Mouse (Mus musculus) lung, adult 2 months (tissue): ENCODE results near the gene Mrpl35. TPM values are rescaled to one million over a fixed set of nuclear protein-coding genes. Genes with fewer than 3 reads are reported as not detected.

Source experiments
- DNase-seq: peaks from one replicate; pipeline ENCODE4 v3.0.0; 2022
- H3K4me1 ChIP-seq: fragments of 200-500 bp; 2 replicates; pipeline ENCODE4 v1.6.1; 2011; ENCODE audit warnings: low read length; ENCODE audit not compliant: control insufficient read depth, insufficient read depth
- H3K4me3 ChIP-seq: fragments of 200-500 bp; replicated peaks from 2 replicates; pipeline ENCODE3; 2011; ENCODE audit warnings: low read depth, mild to moderate bottlenecking, control low read depth, low read length; ENCODE audit errors: extremely low read depth
- CTCF ChIP-seq: fragments of 200-500 bp; IDR thresholded peaks from 2 replicates; pipeline ENCODE4 v1.5.1; 2011; ENCODE audit warnings: mild to moderate bottlenecking, low read length, control low read depth; ENCODE audit not compliant: insufficient read depth
- POLR2A ChIP-seq: fragments of 200-500 bp; IDR thresholded peaks from 2 replicates; pipeline ENCODE4 v1.6.1; 2011; ENCODE audit warnings: low read depth, mild to moderate bottlenecking, control low read depth, low read length, borderline replicate concordance; ENCODE audit errors: extremely low read depth
- WGBS: fragments of 180-500 bp; shearing (Covaris S2); methylation state at CpG from one replicate; pipeline ENCODE4 v1.1.7; 2018; 5-methylcytosine and 5-hydroxymethylcytosine counted together
- polyA plus RNA-seq: library from polyadenylated mRNA; depleted of rRNA; stranded (reverse); fragments of >200 nt; gene quantifications from 2 replicates; pipeline ENCODE4 v1.2.3, GENCODE M21; 2012; rRNA removed

Gene Mrpl35
- polyA plus RNA-seq, 1 experiment: 6.2 TPM

DNA sequence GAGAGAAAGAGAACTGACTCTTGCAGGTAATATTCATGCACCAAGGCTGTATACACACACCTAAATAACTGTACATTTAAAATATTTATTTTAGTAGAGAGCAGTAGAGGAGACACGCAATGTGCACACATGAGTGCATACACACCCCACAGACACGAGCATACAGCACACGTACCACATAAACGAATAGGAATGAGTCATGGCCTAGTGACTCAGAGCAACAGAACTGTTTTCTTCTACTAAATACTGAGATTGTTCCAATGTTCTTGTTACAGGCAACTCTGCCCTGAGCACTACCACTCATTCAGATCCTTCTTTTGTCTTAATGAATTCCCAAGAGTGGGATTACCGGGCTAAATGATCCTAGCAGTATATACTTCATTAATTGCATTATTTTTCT is 48.8 kb downstream of the Mrpl35 start:
- Histone ChIP-seq H3K4me1 (no peaks in the 10 kb centered on the region), H3K4me3 (no peak overlapping the region)
- no peak for DNase-seq
- 81% methylated on average over 5 of the region's 5 CpGs for WGBS
- no peak for TF ChIP-seq CTCF
- no peak for TF ChIP-seq POLR2A

- 59% methylated on average over 7 of the region's 7 CpGs for WGBS
- Histone ChIP-seq H3K4me1 (no peaks in the 10 kb centered on the region), H3K4me3 (no peak overlapping the region)
- DNase-seq: peak; percentile 10
- TF ChIP-seq POLR2A: no peak
- TF ChIP-seq CTCF: no peak
Observed at GRCm38 (mm10) chr6:71772636-71773208, 54.0 kb downstream of the Mrpl35 start.

GRCm38 (mm10) chr6:71772156-71772555 is 54.6 kb downstream of the Mrpl35 start:
- Histone ChIP-seq H3K4me1 (no peaks in the 10 kb centered on the region), H3K4me3 (no peak overlapping the region)
- no peak for DNase-seq
- no peak for TF ChIP-seq CTCF
- no peak for TF ChIP-seq POLR2A
- 76% methylated on average over 6 of the region's 6 CpGs for WGBS

DNA sequence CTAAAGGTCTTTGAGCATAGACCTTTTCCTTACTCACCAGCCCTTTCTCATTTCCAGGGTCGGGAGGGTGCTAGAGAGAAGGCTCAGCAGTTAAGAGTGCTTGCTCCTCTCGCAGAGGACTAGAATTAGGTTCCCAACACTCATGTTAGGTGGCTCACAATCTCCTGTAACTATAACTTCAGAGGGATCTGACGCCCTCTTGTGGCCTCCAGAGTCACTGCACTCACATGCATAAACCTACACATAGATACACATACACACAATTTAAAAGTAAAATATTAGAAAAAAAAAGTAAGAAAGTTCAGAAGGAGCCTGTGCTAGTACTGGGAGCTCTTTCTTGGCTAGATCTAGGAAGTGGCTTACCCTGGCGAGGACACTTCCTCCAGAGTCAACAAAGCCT is 55.5 kb downstream of the Mrpl35 start:
- Histone ChIP-seq H3K4me3 (no peak overlapping the region), H3K4me1 (no peaks in the 10 kb centered on the region)
- TF ChIP-seq CTCF: no peak
- TF ChIP-seq POLR2A: no peak
- no peak for DNase-seq
- WGBS: 92% methylated on average over 4 of the region's 4 CpGs

DNA sequence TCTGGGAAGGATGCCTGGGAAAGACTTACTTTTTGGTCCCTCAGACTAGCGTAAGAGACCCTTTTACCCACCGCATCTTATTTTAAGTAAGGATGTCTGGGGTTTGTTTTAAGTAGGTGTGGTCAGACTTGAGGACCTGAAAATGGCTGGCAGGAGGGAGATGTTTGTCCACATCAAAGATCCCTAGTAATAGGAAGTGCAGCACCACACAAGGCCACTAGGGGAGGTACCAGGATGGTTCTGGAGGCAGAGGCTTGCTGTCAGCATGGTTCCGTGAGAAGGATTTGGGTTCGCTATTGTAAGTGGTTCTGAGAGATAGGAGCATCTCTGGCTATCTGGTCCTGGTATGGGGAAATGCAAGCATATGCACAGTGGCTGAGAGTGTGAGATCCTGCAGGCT is 55.9 kb downstream of the Mrpl35 start:
- DNase-seq: no peak
- TF ChIP-seq POLR2A (no peak), CTCF (no peak)
- 94% methylated on average over 4 of the region's 4 CpGs for WGBS
- H3K4me1 ChIP-seq: no peaks in the 10 kb centered on the region
- no peak overlapping the region for H3K4me3 ChIP-seq

- 76% methylated on average over 12 of the region's 12 CpGs for WGBS
- no peaks in the 10 kb centered on the region for H3K4me1 ChIP-seq
- DNase-seq: no peak
- H3K4me3 ChIP-seq: no peak overlapping the region
- TF ChIP-seq CTCF (no peak), POLR2A (no peak)
Observed at GRCm38 (mm10) chr6:71769901-71770690, 56.7 kb downstream of the Mrpl35 start.

- 39% methylated on average over 4 of the region's 4 CpGs for WGBS
- TF ChIP-seq CTCF (no peak), POLR2A (no peak)
- Histone ChIP-seq H3K4me3 (no peak overlapping the region), H3K4me1 (no peaks in the 10 kb centered on the region)
- DNase-seq: no peak
Observed at GRCm38 (mm10) chr6:71767761-71768160, 59.0 kb downstream of the Mrpl35 start.

Other genes with a start within 250 kb of the Mrpl35 start
- gene Kdm3a, start 194.0 kb downstream of the Mrpl35 start, polyA plus RNA-seq: 11.3 and 16.5 TPM in 2 replicates
- gene Reep1, start 119.4 kb downstream of the Mrpl35 start, polyA plus RNA-seq: 5.3 and 6.7 TPM in 2 replicates
- gene Immt, start 4.4 kb upstream of the Mrpl35 start, polyA plus RNA-seq: 26.4 and 33.5 TPM in 2 replicates
- 5.2 and 10.0 TPM in 2 replicates for gene Ptcd3, start 81.8 kb upstream of the Mrpl35 start, polyA plus RNA-seq
- gene Polr1a, start 82.1 kb upstream of the Mrpl35 start, polyA plus RNA-seq: 9.7 and 11.6 TPM in 2 replicates